Mouse (Mus musculus): ENCODE measurements around the gene Ucp2.

GRCm38 (mm10) chr7:100550338-100551007, 57.3 kb downstream of the Ucp2 start:
- no peak for TF ChIP-seq CTCF (IDR thresholded peaks at IDR 0.05; ENCODE audit: low read depth, low read length)
- TF ChIP-seq POLR2A (IDR thresholded peaks at IDR 0.05; ENCODE audit: extremely low read depth, insufficient read depth, low read length) = no peak
